Mouse (Mus musculus) limb, embryonic 14.5 days (tissue): Measurements from ENCODE around the gene Dnm1. TPM values are rescaled to one million over a fixed set of nuclear protein-coding genes. Genes with fewer than 3 reads are reported as not detected.

Experiments
- ATAC-seq: fragments of 200-750 bp; cut with Nextera tagmentation; 2 replicates; pipeline ENCODE4 v1.8.0; 2017; ENCODE audit warnings: low read depth, moderate number of reproducible peaks, moderate TSS enrichment; ENCODE audit not compliant: low FRiP score
- DNase-seq: peaks from one replicate; pipeline ENCODE4 v3.0.0-alpha.2; 2015; ENCODE audit warnings: low spot score
- H3K27ac ChIP-seq: fragments of 300-500 bp; sonication (generic); replicated peaks from 2 replicates; pipeline ENCODE4 v1.5.1; 2014; ENCODE audit warnings: low read depth, mild to moderate bottlenecking, low read length, moderate library complexity, mixed read lengths
- H3K27me3 ChIP-seq: fragments of 300-500 bp; sonication (generic); 2 replicates; pipeline ENCODE4 v1.6.1; 2014; ENCODE audit warnings: low read length, mixed read lengths; ENCODE audit not compliant: control insufficient read depth, insufficient read depth
- H3K36me3 ChIP-seq: fragments of 300-500 bp; sonication (generic); 2 replicates; pipeline ENCODE4 v1.6.1; 2014; ENCODE audit warnings: mild to moderate bottlenecking, low read length, moderate library complexity, mixed read lengths; ENCODE audit not compliant: control insufficient read depth, insufficient read depth
- H3K4me1 ChIP-seq: fragments of 300-500 bp; sonication (generic); 2 replicates; pipeline ENCODE4 v1.6.1; 2014; ENCODE audit warnings: antibody characterized with exemption, low read length, mixed read lengths; ENCODE audit not compliant: control insufficient read depth, insufficient read depth
- H3K4me2 ChIP-seq: fragments of 300-500 bp; sonication (generic); replicated peaks from 2 replicates; pipeline ENCODE4 v1.6.1; 2014; ENCODE audit warnings: low read depth, mild to moderate bottlenecking, low read length, moderate library complexity; ENCODE audit not compliant: severe bottlenecking
- H3K4me3 ChIP-seq: fragments of 300-500 bp; sonication (generic); replicated peaks from 2 replicates; pipeline ENCODE4 v1.5.1; 2014; ENCODE audit warnings: low read length
- H3K9ac ChIP-seq: fragments of 300-500 bp; sonication (generic); 2 replicates; pipeline ENCODE4 v1.6.1; 2014; ENCODE audit warnings: mild to moderate bottlenecking, low read depth, low read length, moderate library complexity; ENCODE audit not compliant: severe bottlenecking
- H3K9me3 ChIP-seq: fragments of 300-500 bp; sonication (generic); 2 replicates; pipeline ENCODE4 v1.6.1; 2016; ENCODE audit warnings: low read length; ENCODE audit not compliant: control insufficient read depth
- POLR2A ChIP-seq: fragments of 200-500 bp; IDR thresholded peaks from 2 replicates; pipeline ENCODE4 v1.8.0; 2012; ENCODE audit warnings: inconsistent platforms, mild to moderate bottlenecking, moderate library complexity, borderline replicate concordance; ENCODE audit not compliant: insufficient read depth, insufficient read length; ENCODE audit errors: extremely low read depth
- WGBS: fragments of 180-500 bp; shearing (Covaris S2); extraction: QIAGEN DNeasy Blood & Tissue Kit; methylation state at CpG from one replicate; pipeline ENCODE4 v1.1.7; 2014; 5-methylcytosine and 5-hydroxymethylcytosine counted together
- polyA plus RNA-seq, 2 experiments: library from polyadenylated mRNA; depleted of rRNA in 1 of 2; stranded (reverse) in 1 of 2; unstranded in 1 of 2; fragments of >200 nt; fragmentation: Nextera tagmentation in 1 of 2; extraction: Ambion mirVana in 1 of 2; gene quantifications; 2 replicates each; pipeline versions ENCODE4 v1.2.1 to v1.2.3; 2012 to 2014

The Dnm1 gene
- polyA plus RNA-seq, 2 experiments, result 46.0 to 318 TPM

DNA sequence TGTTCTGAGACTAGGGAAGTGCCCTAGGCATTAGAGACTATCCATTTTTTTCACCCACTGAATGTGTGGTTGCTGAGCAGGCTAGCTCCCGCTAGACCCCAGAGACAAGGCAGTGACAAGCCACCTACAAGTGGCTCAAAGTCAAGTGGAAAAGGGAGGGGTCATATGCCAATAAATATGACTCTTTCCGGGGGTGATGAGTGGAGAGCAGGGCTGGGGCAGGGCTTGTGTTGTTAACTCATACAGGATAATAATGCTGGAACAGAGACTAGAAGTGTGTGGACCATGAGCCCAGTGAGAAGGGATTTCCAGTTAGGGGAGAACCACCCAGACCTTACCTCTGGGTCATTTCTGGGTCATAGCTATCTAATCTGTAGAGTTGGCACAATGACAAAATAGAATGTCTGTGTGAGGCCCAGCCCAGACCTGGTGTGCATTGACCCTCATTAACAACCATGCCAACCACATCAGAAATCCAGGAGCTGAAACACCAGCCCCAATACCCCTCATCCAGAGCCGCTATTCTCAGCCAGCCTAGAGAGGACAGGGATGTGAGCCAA, 1.3 kb upstream of the Dnm1 start:
- no peak overlapping the region for H3K9ac ChIP-seq
- TF ChIP-seq POLR2A, result no peak
- no peaks in the 10 kb centered on the region for H3K27me3 ChIP-seq
- no peak overlapping the region for H3K4me3 ChIP-seq
- peaks cover 3% of the 10 kb centered on the region for H3K36me3 ChIP-seq
- H3K27ac ChIP-seq, result no peak overlapping the region
- 82% methylated on average over 3 of the region's 3 CpGs for WGBS
- H3K9me3 ChIP-seq, result no peaks in the 10 kb centered on the region
- H3K4me1 ChIP-seq, result peaks cover 16% of the 10 kb centered on the region; the same call in 1 of the 2 replicates
- DNase-seq (no peak), ATAC-seq (no peak)
- H3K4me2 ChIP-seq, result no peak overlapping the region

DNA sequence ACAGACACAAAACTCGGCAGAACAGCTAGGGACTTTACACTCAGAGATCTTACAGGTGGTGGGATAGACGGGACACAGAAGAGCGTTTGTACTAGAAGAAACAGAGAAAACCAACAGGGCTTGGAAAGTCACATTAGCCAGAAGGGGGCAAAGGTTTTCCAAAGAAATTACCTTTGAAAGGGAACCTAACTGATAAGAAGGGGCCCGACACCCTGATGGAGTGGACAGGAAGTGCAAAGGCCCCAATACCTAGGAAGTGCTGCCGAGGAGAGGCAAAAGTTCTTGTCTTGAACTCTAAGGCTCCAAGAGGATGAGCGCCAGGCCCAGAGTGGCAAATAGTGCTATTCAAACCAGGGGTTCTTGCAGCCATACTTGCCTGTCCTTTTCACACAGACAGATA, 698 bp upstream of the Dnm1 start:
- WGBS, result 58% methylated on average over 6 of the region's 6 CpGs
- ATAC-seq (no peak), DNase-seq (no peak)
- peaks cover 16% of the 10 kb centered on the region; the same call in 1 of the 2 replicates for H3K4me1 ChIP-seq
- H3K9me3 ChIP-seq, result no peaks in the 10 kb centered on the region
- H3K9ac ChIP-seq, result no peak overlapping the region
- peak overlapping the region; percentile 79 for H3K4me2 ChIP-seq
- H3K4me3 ChIP-seq, result no peak overlapping the region
- H3K36me3 ChIP-seq, result peaks cover 9% of the 10 kb centered on the region
- H3K27ac ChIP-seq, result no peak overlapping the region
- no peaks in the 10 kb centered on the region for H3K27me3 ChIP-seq
- TF ChIP-seq POLR2A, result no peak

DNA sequence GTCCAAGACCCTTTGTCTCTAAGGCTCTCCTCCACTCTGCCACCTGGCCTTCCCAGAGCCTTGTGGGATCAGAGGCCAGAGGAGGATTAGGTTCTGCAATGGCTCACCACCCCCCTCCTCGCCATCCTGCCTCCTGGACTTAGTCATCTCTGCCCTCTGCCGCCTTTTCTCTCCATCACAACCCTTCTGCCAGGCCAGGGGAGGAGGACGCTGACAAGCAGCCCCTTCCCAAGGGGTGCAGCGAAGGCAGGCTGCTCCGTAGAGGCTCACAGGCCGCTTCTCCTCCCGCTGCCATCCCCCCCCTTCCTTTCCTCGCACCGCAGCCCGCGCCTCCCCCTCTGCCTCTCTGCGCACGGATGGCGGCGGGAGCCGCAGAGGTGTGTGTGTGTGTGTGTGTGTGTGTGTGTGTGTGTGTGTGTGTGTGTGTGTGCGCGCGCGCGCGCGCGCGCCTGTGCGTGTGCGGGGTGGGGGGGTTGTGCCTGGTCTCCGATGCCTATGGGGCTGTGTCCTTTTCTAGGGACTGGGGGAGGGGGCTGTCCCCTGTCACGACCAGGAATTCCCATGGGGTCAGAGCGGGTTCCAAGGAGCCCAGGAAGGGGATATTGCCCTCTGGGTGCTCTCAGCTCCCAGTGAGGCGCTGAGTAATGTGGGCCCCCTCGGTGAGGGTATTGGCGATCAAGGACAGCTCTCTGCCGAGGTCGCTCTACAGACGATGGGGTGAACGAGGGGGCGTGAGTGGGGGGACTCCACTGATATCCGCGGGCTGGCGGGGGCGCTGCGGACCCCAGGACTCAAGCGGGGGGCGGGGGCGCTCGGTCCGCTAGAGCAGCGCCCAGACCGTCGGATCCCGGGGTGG, 759 bp downstream of the Dnm1 start, which contains the start of gene Ciz1:
TSS of gene Ciz1 (plus strand) at position 177 of the 856 bp plus-strand sequence.
- no peaks in the 10 kb centered on the region for H3K27me3 ChIP-seq
- H3K4me3 ChIP-seq, result peak within 1 kb of the TSS; percentile 80
- WGBS, result under 1% methylated on average over 33 of the region's 52 CpGs
- peak within 1 kb of the TSS; percentile 91 for H3K27ac ChIP-seq
- H3K9ac ChIP-seq, result peak within 1 kb of the TSS; percentile 84
- H3K9me3 ChIP-seq, result no peaks in the 10 kb centered on the region
- H3K36me3 ChIP-seq, result peaks cover 17% of the 10 kb centered on the region
- H3K4me1 ChIP-seq, result peaks cover 16% of the 10 kb centered on the region; the same call in 1 of the 2 replicates
- DNase-seq (peak; percentile 21), ATAC-seq (peak; percentile 53)
- peak within 1 kb of the TSS; percentile 79 for H3K4me2 ChIP-seq
- no peak for TF ChIP-seq POLR2A

DNA sequence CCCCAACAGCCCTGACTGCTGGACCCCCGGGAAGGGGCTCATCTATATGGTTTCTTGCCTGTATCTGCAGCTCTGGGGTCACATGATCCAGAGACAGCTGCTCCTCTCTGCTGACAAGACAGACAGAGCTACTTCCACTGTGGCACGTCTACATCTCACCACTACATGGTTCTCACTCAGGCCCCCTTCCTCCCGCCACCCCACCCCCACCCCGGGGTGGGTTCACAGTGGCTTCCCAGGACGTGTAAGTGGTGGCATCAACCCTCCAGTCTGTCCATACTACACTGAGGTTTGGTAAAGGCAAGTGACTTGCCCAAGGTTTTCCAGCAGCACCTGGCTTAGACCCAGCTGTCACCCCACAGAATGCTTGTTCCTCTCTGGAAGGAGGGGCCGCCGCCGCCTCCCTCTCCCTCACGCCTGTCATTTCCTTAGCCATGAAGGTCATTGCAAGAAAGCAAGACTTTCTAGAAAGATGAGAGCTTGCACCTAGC, 1.6 kb downstream of the Dnm1 start:
- H3K4me3 ChIP-seq, result peak overlapping the region; percentile 80
- no peaks in the 10 kb centered on the region for H3K27me3 ChIP-seq
- H3K9me3 ChIP-seq, result no peaks in the 10 kb centered on the region
- no peak for DNase-seq
- peak overlapping the region; percentile 67; the same call in 1 of the 2 replicates for H3K27ac ChIP-seq
- H3K9ac ChIP-seq, result peak overlapping the region; percentile 84
- H3K4me1 ChIP-seq, result peaks cover 16% of the 10 kb centered on the region; the same call in 1 of the 2 replicates
- H3K36me3 ChIP-seq, result peaks cover 22% of the 10 kb centered on the region
- H3K4me2 ChIP-seq, result peak overlapping the region; percentile 79
- ATAC-seq, result no peak
- WGBS, result 42% methylated on average over 9 of the region's 9 CpGs
- TF ChIP-seq POLR2A, result no peak

DNA sequence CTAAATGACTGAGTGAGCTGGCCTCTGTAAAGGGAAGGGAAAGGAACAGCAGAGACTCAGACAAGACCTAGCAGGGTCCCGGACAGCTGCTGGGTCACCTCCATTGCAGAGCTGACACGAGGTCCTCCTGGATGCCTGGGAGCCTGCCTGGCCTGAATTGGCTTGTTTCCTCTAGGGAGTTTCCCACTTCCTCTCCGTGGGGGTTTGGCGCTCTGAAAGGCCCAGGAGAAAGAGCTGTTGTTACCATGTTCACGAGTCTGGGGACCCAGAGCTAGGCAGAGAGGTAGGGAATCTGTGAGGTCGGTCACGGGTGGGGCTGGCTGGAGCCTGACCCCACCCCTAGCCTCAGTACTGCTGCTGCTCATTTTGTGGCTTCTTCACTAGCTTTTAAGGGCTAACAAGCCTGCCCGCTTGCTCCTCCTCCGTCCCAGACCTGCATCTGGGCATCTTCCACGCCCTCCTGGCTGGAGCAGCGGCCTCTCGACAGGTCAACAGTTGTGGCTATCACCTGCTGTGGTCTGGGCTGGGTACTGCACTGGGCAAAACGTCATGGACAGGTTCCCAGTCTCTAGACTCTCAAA, 2.6 kb downstream of the Dnm1 start:
- WGBS, result 52% methylated on average over 13 of the region's 13 CpGs
- no peak overlapping the region for H3K9ac ChIP-seq
- H3K4me1 ChIP-seq, result peaks cover 16% of the 10 kb centered on the region; the same call in 1 of the 2 replicates
- ATAC-seq (no peak), DNase-seq (no peak)
- no peaks in the 10 kb centered on the region for H3K27me3 ChIP-seq
- TF ChIP-seq POLR2A, result no peak
- no peak overlapping the region for H3K4me2 ChIP-seq
- H3K4me3 ChIP-seq, result no peak overlapping the region
- peaks cover 23% of the 10 kb centered on the region for H3K36me3 ChIP-seq
- H3K27ac ChIP-seq, result no peak overlapping the region
- no peaks in the 10 kb centered on the region for H3K9me3 ChIP-seq
